Mouse (Mus musculus) neural tube, embryonic 11.5 days (tissue): ENCODE results near the gene Edn2. TPM values are rescaled to one million over a fixed set of nuclear protein-coding genes. Genes with fewer than 3 reads are reported as not detected.

Source experiments
- ATAC-seq: fragments of 200-750 bp; cut with Nextera tagmentation; 2 replicates; pipeline ENCODE4 v1.8.0; 2017; ENCODE audit warnings: moderate number of reproducible peaks, mild to moderate bottlenecking, moderate TSS enrichment, moderate library complexity; ENCODE audit not compliant: insufficient read depth, low FRiP score, low TSS enrichment
- DNase-seq: peaks from one replicate; pipeline ENCODE4 v3.0.0-alpha.2; 2015; ENCODE audit warnings: low spot score
- H3K27ac ChIP-seq: fragments of 300-500 bp; sonication (generic); 2 replicates; pipeline ENCODE4 v1.5.1; 2014; ENCODE audit warnings: low read depth, mild to moderate bottlenecking, low read length
- H3K27me3 ChIP-seq: fragments of 300-500 bp; sonication (generic); 2 replicates; pipeline ENCODE4 v1.6.1; 2014; ENCODE audit warnings: mild to moderate bottlenecking, low read length, mixed read lengths; ENCODE audit not compliant: control insufficient read depth, insufficient read depth
- H3K36me3 ChIP-seq: fragments of 300-500 bp; sonication (generic); 2 replicates; pipeline ENCODE4 v1.6.1; 2014; ENCODE audit warnings: mild to moderate bottlenecking, low read length, moderate library complexity, mixed read lengths; ENCODE audit not compliant: control insufficient read depth, insufficient read depth
- H3K4me1 ChIP-seq: fragments of 300-500 bp; sonication (generic); 2 replicates; pipeline ENCODE4 v1.6.1; 2014; ENCODE audit warnings: low read length, mixed read lengths; ENCODE audit not compliant: control insufficient read depth, insufficient read depth
- H3K4me2 ChIP-seq: fragments of 300-500 bp; sonication (generic); 2 replicates; pipeline ENCODE4 v1.6.1; 2014; ENCODE audit warnings: low read depth, mild to moderate bottlenecking, moderate library complexity
- H3K4me3 ChIP-seq: fragments of 300-500 bp; sonication (generic); 2 replicates; pipeline ENCODE4 v1.5.1; 2014; ENCODE audit warnings: low read depth, low read length
- H3K9ac ChIP-seq: fragments of 300-500 bp; sonication (generic); 2 replicates; pipeline ENCODE4 v1.6.1; 2014; ENCODE audit warnings: mild to moderate bottlenecking, low read length
- H3K9me3 ChIP-seq: fragments of 300-500 bp; sonication (generic); 2 replicates; pipeline ENCODE4 v1.6.1; 2016; ENCODE audit warnings: low read length; ENCODE audit not compliant: control insufficient read depth
- WGBS: fragments of 180-500 bp; shearing (Covaris S2); extraction: QIAGEN DNeasy Blood & Tissue Kit; methylation state at CpG from one replicate; pipeline ENCODE4 v1.1.7; 2014; 5-methylcytosine and 5-hydroxymethylcytosine counted together
- polyA plus RNA-seq: library from polyadenylated mRNA; unstranded; fragments of >200 nt; fragmentation: Nextera tagmentation; extraction: Ambion mirVana; gene quantifications from 2 replicates; pipeline ENCODE4 v1.2.1, GENCODE M21; 2014

The Edn2 gene
- polyA plus RNA-seq, 1 experiment from 2014 or later, result not detected

- DNase-seq (peak; percentile 6), ATAC-seq (no peak)
- Histone ChIP-seq H3K9ac (no peak overlapping the region), H3K27ac (no peak overlapping the region), H3K4me2 (no peak overlapping the region), H3K9me3 (no peaks in the 10 kb centered on the region), H3K4me3 (no peak overlapping the region), H3K36me3 (no peaks in the 10 kb centered on the region), H3K4me1 (peaks cover 5% of the 10 kb centered on the region; the same call in 1 of the 2 replicates), H3K27me3 (no peaks in the 10 kb centered on the region)
- WGBS, result 83% methylated on average over 6 of the region's 6 CpGs
Observed at GRCm38 (mm10) chr4:120188204-120188603, 27.2 kb downstream of the Edn2 start.

GRCm38 (mm10) chr4:120188651-120189161, 27.7 kb downstream of the Edn2 start:
- no peak overlapping the region for H3K4me3 ChIP-seq
- H3K4me2 ChIP-seq, result no peak overlapping the region
- H3K9ac ChIP-seq, result no peak overlapping the region
- peak; percentile 69 for ATAC-seq
- no peak overlapping the region for H3K27ac ChIP-seq
- H3K9me3 ChIP-seq, result no peaks in the 10 kb centered on the region
- peaks cover 5% of the 10 kb centered on the region; the same call in 1 of the 2 replicates for H3K4me1 ChIP-seq
- no peak for DNase-seq
- no peaks in the 10 kb centered on the region for H3K36me3 ChIP-seq
- no peaks in the 10 kb centered on the region for H3K27me3 ChIP-seq
- WGBS, result 73% methylated on average over 10 of the region's 10 CpGs

GRCm38 (mm10) chr4:120189941-120190340, 28.9 kb downstream of the Edn2 start:
- Histone ChIP-seq H3K27me3 (no peaks in the 10 kb centered on the region), H3K4me1 (peaks cover 5% of the 10 kb centered on the region; the same call in 1 of the 2 replicates), H3K9me3 (no peaks in the 10 kb centered on the region), H3K36me3 (no peaks in the 10 kb centered on the region), H3K27ac (no peak overlapping the region), H3K4me3 (no peak overlapping the region), H3K9ac (no peak overlapping the region), H3K4me2 (no peak overlapping the region)
- DNase-seq (peak; percentile 10), ATAC-seq (no peak)
- WGBS, result 17% methylated on average over 2 of the region's 2 CpGs

- ATAC-seq (no peak), DNase-seq (peak; percentile 6)
- no peak overlapping the region for H3K27ac ChIP-seq
- no peaks in the 10 kb centered on the region for H3K27me3 ChIP-seq
- no peak overlapping the region for H3K4me3 ChIP-seq
- WGBS, result 86% methylated on average over 2 of the region's 2 CpGs
- no peaks in the 10 kb centered on the region for H3K9me3 ChIP-seq
- H3K9ac ChIP-seq, result no peak overlapping the region
- no peaks in the 10 kb centered on the region for H3K36me3 ChIP-seq
- peaks cover 5% of the 10 kb centered on the region; the same call in 1 of the 2 replicates for H3K4me1 ChIP-seq
- no peak overlapping the region for H3K4me2 ChIP-seq
Observed at GRCm38 (mm10) chr4:120191987-120192386, 31.0 kb downstream of the Edn2 start.

GRCm38 (mm10) chr4:120194026-120194425, 33.0 kb downstream of the Edn2 start:
- H3K4me2 ChIP-seq, result no peak overlapping the region
- H3K9me3 ChIP-seq, result no peaks in the 10 kb centered on the region
- DNase-seq (no peak), ATAC-seq (no peak)
- H3K27me3 ChIP-seq, result no peaks in the 10 kb centered on the region
- H3K4me3 ChIP-seq, result no peak overlapping the region
- no peak overlapping the region for H3K27ac ChIP-seq
- 0 out of 2 replicates have a peak, but pooled peaks cover under 1% of the 10 kb centered on the region for H3K4me1 ChIP-seq
- WGBS, result 94% methylated on average over 5 of the region's 5 CpGs
- H3K36me3 ChIP-seq, result no peaks in the 10 kb centered on the region
- H3K9ac ChIP-seq, result no peak overlapping the region

- ATAC-seq (no peak), DNase-seq (no peak)
- Histone ChIP-seq H3K9me3 (no peaks in the 10 kb centered on the region), H3K4me3 (no peak overlapping the region), H3K9ac (no peak overlapping the region), H3K36me3 (no peaks in the 10 kb centered on the region), H3K4me1 (no peaks in the 10 kb centered on the region), H3K27me3 (no peaks in the 10 kb centered on the region), H3K27ac (no peak overlapping the region), H3K4me2 (no peak overlapping the region)
Observed at GRCm38 (mm10) chr4:120194965-120195364, 34.0 kb downstream of the Edn2 start.

- ATAC-seq, result no peak
- Histone ChIP-seq H3K4me1 (no peaks in the 10 kb centered on the region), H3K27me3 (no peaks in the 10 kb centered on the region), H3K9ac (no peak overlapping the region), H3K27ac (no peak overlapping the region), H3K4me2 (no peak overlapping the region), H3K4me3 (no peak overlapping the region), H3K9me3 (no peaks in the 10 kb centered on the region), H3K36me3 (no peaks in the 10 kb centered on the region)
- WGBS, result 42% methylated on average over 9 of the region's 9 CpGs
- no peak for DNase-seq
Observed at GRCm38 (mm10) chr4:120199184-120199885, 38.3 kb downstream of the Edn2 start.

GRCm38 (mm10) chr4:120200551-120201266, 39.7 kb downstream of the Edn2 start:
- Histone ChIP-seq H3K9me3 (no peaks in the 10 kb centered on the region), H3K9ac (no peak overlapping the region), H3K27ac (no peak overlapping the region), H3K4me3 (no peak overlapping the region), H3K4me1 (no peaks in the 10 kb centered on the region), H3K36me3 (no peaks in the 10 kb centered on the region), H3K4me2 (no peak overlapping the region), H3K27me3 (no peaks in the 10 kb centered on the region)
- WGBS, result 86% methylated on average over 7 of the region's 7 CpGs
- ATAC-seq, result no peak
- DNase-seq, result no peak
